Mouse (Mus musculus): ENCODE measurements around the gene Dcpp2. TPM values are rescaled to one million over a fixed set of nuclear protein-coding genes. Genes with fewer than 3 reads are reported as not detected.

Dcpp2 gene
- polyA plus RNA-seq, 1 experiment: not detected

DNA sequence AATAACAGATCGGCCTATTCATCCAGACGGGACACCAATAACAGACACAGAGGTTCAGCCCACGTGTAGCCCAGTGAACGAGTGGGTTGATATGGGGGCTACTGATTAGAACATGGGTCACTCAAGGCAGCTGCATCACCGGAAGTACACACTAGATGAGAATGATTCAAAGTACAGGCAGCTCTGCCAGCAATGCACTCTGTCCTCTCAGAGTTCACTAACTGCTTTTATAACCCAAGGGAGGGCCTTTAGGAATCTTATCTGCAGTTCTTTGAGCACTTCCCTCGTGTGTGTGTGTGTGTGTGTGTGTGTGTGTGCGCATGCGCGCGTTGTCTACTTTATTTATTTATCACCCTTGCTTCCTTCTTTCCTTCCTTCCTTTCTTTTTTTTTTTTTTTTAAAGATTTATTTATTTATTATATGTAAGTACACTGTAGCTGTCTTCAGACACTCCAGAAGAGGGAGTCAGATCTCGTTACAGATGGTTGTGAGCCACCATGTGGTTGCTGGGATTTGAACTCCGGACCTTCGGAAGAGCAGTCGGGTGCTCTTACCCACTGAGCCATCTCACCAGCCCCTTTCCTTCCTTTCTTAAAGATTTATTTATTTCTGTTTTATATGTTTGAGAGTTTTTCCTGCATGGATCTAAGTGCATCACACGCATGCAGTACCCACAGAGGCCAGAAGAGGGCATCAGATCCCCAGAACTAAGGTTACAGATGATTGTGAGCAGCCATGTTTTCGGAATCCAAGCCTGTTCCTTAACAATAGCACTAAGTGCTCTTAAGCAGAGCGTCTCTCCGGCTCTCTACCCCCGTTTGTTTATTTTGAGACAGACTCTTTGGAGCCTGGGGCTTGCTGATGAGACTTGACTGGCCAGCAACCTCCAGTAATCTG, 29.6 kb upstream of the Dcpp2 start:
- Histone ChIP-seq H3K4me1 (ENCODE audit: control insufficient read depth, insufficient read depth, low read length) (no peaks in the 10 kb centered on the region), H3K27ac (ENCODE audit: control insufficient read depth, insufficient read depth, low read depth, low read length, poor library complexity) (no peak overlapping the region), H3K4me3 (replicated peaks; ENCODE audit: control insufficient read depth, low read depth, low read length) (no peak overlapping the region)
- TF ChIP-seq CTCF (IDR thresholded peaks at IDR 0.05; ENCODE audit: control insufficient read depth, insufficient read depth, low read length) (peak; percentile 55), POLR2A (IDR thresholded peaks at IDR 0.05; ENCODE audit: borderline replicate concordance, control insufficient read depth, low read depth, low read length) (no peak)
- 43% methylated on average over 19 of the region's 19 CpGs for WGBS

DNA sequence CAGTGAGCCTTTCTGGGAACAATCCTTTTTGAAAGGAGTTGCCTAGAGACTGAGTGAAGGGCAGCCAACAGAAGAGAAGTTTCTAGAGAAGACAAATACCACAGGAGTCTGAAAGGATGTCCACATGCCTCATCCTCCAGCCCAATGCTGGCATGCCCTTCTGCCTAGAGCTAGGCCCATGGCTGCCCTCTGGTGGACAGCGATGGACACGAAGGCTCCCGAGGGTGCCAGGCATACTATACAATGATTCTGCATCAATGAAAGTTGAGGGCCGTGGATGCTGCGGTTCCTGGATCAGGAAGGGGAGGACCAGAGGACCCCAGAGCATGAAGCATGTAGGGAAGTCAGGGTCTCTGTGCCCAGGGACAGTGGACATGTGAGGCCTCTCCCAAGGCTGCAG, 27.4 kb upstream of the Dcpp2 start:
- 0 out of 2 replicates have a peak, but pooled peaks have one; percentile 10 for TF ChIP-seq POLR2A (IDR thresholded peaks at IDR 0.05; ENCODE audit: borderline replicate concordance, control insufficient read depth, low read depth, low read length)
- peak; percentile 91 for TF ChIP-seq CTCF (IDR thresholded peaks at IDR 0.05; ENCODE audit: control insufficient read depth, insufficient read depth, low read length)
- Histone ChIP-seq H3K27ac (ENCODE audit: control insufficient read depth, insufficient read depth, low read depth, low read length, poor library complexity) (no peak overlapping the region), H3K4me3 (replicated peaks; ENCODE audit: control insufficient read depth, low read depth, low read length) (no peak overlapping the region), H3K4me1 (ENCODE audit: control insufficient read depth, insufficient read depth, low read length) (no peaks in the 10 kb centered on the region)
- 40% methylated on average over 5 of the region's 5 CpGs for WGBS

DNA sequence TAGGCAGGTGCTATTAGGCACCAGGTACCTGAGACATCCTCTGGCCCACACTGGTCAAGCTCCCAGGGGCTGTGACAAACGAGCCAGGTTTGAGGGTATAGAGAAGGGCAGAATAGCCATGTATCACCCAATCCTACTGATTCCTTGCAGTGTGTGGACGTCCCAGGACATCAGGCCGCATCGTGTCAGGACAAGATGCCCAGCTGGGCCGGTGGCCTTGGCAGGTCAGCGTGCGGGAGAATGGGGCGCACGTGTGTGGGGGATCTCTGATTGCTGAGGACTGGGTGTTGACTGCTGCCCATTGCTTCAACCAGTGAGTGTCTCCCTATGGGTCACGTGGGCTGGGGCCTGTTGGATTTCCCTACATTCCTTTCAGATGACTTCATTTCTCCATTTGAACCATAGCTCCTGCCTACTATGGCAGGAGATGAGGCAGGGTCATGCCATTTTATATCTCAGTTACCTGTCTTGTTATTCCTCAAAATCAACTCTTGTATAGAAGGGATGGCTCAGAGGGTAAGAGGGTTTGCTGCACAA, 26.4 kb upstream of the Dcpp2 start:
- 76% methylated on average over 10 of the region's 10 CpGs for WGBS
- Histone ChIP-seq H3K4me1 (ENCODE audit: control insufficient read depth, insufficient read depth, low read length) (no peaks in the 10 kb centered on the region), H3K4me3 (replicated peaks; ENCODE audit: control insufficient read depth, low read depth, low read length) (no peak overlapping the region), H3K27ac (ENCODE audit: control insufficient read depth, insufficient read depth, low read depth, low read length, poor library complexity) (no peak overlapping the region)
- TF ChIP-seq POLR2A (IDR thresholded peaks at IDR 0.05; ENCODE audit: borderline replicate concordance, control insufficient read depth, low read depth, low read length): no peak
- no peak for TF ChIP-seq CTCF (IDR thresholded peaks at IDR 0.05; ENCODE audit: control insufficient read depth, insufficient read depth, low read length)

DNA sequence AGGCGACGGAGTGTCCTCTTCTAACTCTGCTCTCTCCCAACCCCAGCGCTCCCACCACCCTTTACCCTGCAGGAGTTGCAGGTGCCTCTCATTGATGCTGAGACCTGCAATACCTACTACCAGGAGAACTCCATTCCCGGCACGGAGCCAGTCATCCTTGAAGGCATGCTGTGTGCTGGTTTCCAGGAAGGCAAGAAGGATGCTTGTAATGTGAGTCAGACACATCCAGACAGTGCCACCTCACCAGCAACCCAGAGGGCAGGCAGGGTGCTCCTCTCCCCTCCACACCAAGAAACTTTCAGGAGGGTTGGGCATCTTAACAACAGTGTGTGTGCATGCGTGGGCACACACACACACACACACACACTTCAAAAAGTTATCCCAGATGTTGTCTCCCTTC, 23.5 kb upstream of the Dcpp2 start:
- TF ChIP-seq POLR2A (IDR thresholded peaks at IDR 0.05; ENCODE audit: borderline replicate concordance, control insufficient read depth, low read depth, low read length) (no peak), CTCF (IDR thresholded peaks at IDR 0.05; ENCODE audit: control insufficient read depth, insufficient read depth, low read length) (no peak)
- Histone ChIP-seq H3K27ac (ENCODE audit: control insufficient read depth, insufficient read depth, low read depth, low read length, poor library complexity) (no peak overlapping the region), H3K4me1 (ENCODE audit: control insufficient read depth, insufficient read depth, low read length) (no peaks in the 10 kb centered on the region), H3K4me3 (replicated peaks; ENCODE audit: control insufficient read depth, low read depth, low read length) (no peak overlapping the region)
- WGBS: 78% methylated on average over 6 of the region's 6 CpGs

DNA sequence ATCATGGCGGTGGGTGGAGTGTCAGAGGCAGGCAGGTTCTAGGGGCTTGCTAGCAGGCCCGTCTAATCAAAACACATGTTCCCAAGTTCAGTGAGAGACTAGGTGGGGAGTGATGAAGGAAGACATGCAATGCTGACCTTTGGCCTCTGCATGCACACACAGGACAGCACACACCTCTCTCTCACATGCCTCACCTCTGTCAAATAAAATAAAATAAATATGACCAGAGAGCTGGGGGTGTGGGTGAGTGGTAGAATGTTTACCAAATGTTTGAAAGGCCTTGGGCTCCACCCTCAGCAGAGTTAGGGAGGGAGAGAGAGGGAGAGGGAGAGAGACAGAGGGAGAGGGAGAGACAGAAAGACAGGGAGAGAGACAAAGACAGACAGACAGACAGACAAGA, 22.8 kb upstream of the Dcpp2 start:
- WGBS: 81% methylated on average over 2 of the region's 2 CpGs
- Histone ChIP-seq H3K4me1 (ENCODE audit: control insufficient read depth, insufficient read depth, low read length) (no peaks in the 10 kb centered on the region), H3K27ac (ENCODE audit: control insufficient read depth, insufficient read depth, low read depth, low read length, poor library complexity) (no peak overlapping the region), H3K4me3 (replicated peaks; ENCODE audit: control insufficient read depth, low read depth, low read length) (no peak overlapping the region)
- no peak for TF ChIP-seq CTCF (IDR thresholded peaks at IDR 0.05; ENCODE audit: control insufficient read depth, insufficient read depth, low read length)
- no peak for TF ChIP-seq POLR2A (IDR thresholded peaks at IDR 0.05; ENCODE audit: borderline replicate concordance, control insufficient read depth, low read depth, low read length)

DNA sequence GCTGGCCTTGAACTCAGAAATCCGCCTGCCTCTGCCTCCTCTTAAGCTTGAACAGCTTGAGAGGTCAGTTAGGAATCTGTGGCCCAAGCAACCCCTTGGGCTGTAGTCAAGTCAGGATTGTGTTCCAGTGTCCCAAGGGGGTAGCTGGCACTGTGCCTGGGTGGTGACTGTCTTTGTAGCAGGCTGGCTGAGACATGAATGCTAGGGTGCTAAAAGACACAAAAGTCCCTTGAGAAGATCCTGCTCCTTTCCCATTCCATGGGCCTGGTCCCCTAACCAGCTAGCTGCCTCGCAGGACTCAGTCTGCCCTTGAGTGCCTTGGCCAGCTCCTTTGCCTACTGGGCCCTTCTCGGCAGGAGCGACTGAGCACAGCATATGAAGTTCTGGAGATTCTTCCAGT, 17.8 kb upstream of the Dcpp2 start:
- Histone ChIP-seq H3K27ac (ENCODE audit: control insufficient read depth, insufficient read depth, low read depth, low read length, poor library complexity) (no peak overlapping the region), H3K4me3 (replicated peaks; ENCODE audit: control insufficient read depth, low read depth, low read length) (no peak overlapping the region), H3K4me1 (ENCODE audit: control insufficient read depth, insufficient read depth, low read length) (no peaks in the 10 kb centered on the region)
- WGBS: 83% methylated on average over 4 of the region's 4 CpGs
- TF ChIP-seq POLR2A (IDR thresholded peaks at IDR 0.05; ENCODE audit: borderline replicate concordance, control insufficient read depth, low read depth, low read length) (no peak), CTCF (IDR thresholded peaks at IDR 0.05; ENCODE audit: control insufficient read depth, insufficient read depth, low read length) (no peak)

DNA sequence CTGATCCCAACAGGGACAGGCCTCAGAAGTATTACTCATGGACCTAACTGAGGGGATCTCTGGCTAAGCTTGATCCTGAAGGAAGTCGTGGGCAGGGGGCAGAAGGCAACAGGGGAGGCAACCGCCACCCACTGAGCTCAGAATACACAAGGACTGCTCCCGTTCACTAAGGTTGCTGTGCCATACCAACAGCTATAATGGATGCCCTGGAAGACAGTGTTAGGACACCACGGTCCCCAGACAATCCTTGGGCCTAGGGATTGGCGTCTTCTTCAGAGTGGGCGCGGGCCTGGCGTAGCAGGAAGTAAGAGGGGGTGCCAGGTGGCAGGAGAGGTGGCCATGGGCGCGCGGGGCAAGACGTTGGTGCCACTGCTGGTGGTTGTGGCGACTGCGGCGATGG, 12.9 kb upstream of the Dcpp2 start, which contains the start of gene Prss21:
TSS of gene Prss21 (plus strand) at position 301 of the 400 bp plus-strand sequence.
- 82% methylated on average over 15 of the region's 15 CpGs for WGBS
- no peaks in the 10 kb centered on the region; the same call in none of the 2 replicates for H3K4me1 ChIP-seq (ENCODE audit: control insufficient read depth, insufficient read depth, low read length)
- TF ChIP-seq POLR2A (IDR thresholded peaks at IDR 0.05; ENCODE audit: borderline replicate concordance, control insufficient read depth, low read depth, low read length) (no peak), CTCF (IDR thresholded peaks at IDR 0.05; ENCODE audit: control insufficient read depth, insufficient read depth, low read length) (no peak)
- H3K4me3 ChIP-seq (replicated peaks; ENCODE audit: control insufficient read depth, low read depth, low read length): no peak within 1 kb of the TSS
- H3K27ac ChIP-seq (ENCODE audit: control insufficient read depth, insufficient read depth, low read depth, low read length, poor library complexity): no peak within 1 kb of the TSS

DNA sequence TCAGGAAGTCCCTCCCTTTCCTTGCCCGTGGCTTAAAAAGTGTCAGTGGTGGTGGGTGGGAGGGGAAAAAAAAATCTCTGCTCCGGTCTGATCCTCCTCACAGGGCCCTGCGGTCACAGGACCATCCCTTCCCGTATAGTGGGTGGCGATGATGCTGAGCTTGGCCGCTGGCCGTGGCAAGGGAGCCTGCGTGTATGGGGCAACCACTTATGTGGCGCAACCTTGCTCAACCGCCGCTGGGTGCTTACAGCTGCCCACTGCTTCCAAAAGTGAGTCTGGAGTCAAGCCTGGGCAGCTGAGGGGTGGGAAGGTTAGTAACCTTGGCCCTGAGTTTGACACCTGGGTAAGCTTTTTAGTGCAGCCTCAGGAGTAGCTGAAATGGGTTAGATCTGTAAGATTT, 12.2 kb upstream of the Dcpp2 start:
- no peaks in the 10 kb centered on the region; the same call in none of the 2 replicates for H3K4me1 ChIP-seq (ENCODE audit: control insufficient read depth, insufficient read depth, low read length)
- no peak overlapping the region for H3K27ac ChIP-seq (ENCODE audit: control insufficient read depth, insufficient read depth, low read depth, low read length, poor library complexity)
- no peak overlapping the region for H3K4me3 ChIP-seq (replicated peaks; ENCODE audit: control insufficient read depth, low read depth, low read length)
- no peak for TF ChIP-seq CTCF (IDR thresholded peaks at IDR 0.05; ENCODE audit: control insufficient read depth, insufficient read depth, low read length)
- TF ChIP-seq POLR2A (IDR thresholded peaks at IDR 0.05; ENCODE audit: borderline replicate concordance, control insufficient read depth, low read depth, low read length): no peak
- WGBS: 39% methylated on average over 11 of the region's 11 CpGs
